Mouse (Mus musculus) B cell, adult 2 months (primary cell): ENCODE measurements around the gene Prr7.

Experiments
- DNase-seq, 2 experiments: peaks; one replicate each; pipeline ENCODE4 v3.0.0; 2022

Gene Prr7

GRCm38 (mm10) chr13:55449205-55449604 is 14.9 kb upstream of the Prr7 start:
- DNase-seq = no peak

DNA sequence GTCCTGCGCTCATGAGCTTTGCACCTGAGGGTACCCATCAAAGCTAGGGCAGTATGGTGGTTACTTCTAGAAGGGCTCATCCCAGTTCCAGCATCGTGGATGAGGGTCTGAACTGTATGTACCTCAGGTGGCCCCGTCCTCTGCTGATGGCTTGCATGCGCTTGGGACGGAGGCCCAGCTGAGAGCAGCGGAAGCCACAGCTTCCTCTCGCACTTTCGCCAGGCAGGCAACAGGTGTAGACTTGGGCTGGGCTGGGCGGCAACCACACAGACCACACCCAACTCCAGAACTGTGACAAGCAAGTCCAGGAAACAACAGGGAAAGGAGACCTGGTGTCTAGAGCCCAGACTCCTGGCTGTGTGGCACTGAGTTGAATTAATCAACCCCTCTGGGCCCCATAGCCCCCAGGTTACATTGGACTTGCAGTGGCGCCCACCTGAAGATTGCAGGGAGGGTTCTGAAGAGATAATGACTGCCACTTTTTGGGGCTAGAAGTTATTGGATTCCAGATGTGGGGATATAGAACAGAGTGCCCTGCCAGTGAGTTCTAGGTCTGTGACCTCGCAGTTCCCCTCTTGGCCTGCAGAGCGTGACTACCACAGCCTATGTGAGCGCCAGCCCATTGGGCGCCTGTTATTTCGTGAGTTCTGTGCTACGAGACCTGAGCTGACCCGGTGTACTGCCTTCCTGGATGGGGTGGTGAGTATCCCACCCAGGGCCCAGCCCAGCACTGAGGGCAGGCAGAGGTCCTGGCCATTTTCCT is 14.2 kb upstream of the Prr7 start:
- peak; percentile 67 to 71 for DNase-seq

GRCm38 (mm10) chr13:55450511-55450980 is 13.5 kb upstream of the Prr7 start:
- DNase-seq = no peak

- no peak for DNase-seq
These were observed 12.8 kb upstream of the Prr7 start for GRCm38 (mm10) chr13:55451296-55451695.

DNA sequence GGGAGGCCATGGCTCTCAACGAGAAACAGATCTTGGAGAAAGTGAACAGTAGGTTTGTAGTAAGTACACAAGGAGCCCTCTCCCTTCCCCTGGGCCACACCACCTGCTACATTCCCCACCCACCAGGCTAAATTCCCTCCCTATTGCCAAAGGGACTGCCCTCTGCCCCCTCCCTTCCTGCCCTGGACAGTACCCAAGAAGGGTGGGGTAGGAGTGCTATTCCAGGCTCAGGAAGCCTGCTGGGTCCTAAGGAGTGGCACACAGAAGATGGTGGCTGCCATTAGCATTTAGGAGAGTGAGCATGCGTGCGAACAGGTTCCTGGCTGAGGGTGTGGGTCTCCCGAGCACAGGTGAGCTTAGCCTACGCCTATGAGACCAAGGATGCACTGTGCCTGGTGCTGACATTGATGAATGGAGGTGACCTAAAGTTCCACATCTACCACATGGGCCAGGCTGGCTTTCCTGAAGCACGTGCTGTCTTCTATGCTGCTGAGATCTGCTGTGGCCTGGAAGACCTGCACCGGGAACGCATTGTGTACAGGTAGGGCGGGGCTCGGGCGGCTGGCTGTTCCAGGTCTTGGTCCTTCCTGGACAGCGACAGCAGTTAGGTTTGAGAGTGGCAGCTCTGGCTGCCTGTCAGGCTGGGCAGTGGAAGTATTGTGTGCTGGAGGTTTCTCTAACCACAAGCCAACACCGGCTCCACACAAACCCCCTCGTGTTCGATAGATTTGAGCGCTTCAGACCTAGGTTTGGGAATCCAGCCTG is 12.1 kb upstream of the Prr7 start:
- no peak for DNase-seq

DNA sequence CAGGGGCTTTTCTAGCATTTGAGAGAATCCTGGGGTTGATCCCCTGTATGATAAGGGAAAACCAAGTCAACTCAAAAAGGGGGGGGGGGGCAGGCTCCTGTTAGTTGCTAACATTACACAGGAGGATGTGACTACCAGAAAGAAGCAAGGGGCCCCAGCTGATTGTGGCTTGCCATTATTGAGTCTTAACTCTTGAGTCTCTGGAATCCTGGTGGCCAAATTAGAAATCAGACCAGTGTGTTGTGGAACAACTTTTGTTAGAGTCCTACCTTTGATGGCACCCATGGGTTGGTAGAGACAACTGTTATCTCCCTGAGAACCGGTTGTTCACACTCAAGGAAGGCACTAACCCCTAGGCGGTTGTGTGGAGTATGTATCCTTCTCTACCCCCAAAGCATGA is 1.1 kb upstream of the Prr7 start:
- no peak for DNase-seq

GRCm38 (mm10) chr13:55463399-55464026 is 554 bp upstream of the Prr7 start:
- DNase-seq = no peak

- no peak for DNase-seq
These were observed 1.1 kb downstream of the Prr7 start for GRCm38 (mm10) chr13:55465184-55465583.

DNA sequence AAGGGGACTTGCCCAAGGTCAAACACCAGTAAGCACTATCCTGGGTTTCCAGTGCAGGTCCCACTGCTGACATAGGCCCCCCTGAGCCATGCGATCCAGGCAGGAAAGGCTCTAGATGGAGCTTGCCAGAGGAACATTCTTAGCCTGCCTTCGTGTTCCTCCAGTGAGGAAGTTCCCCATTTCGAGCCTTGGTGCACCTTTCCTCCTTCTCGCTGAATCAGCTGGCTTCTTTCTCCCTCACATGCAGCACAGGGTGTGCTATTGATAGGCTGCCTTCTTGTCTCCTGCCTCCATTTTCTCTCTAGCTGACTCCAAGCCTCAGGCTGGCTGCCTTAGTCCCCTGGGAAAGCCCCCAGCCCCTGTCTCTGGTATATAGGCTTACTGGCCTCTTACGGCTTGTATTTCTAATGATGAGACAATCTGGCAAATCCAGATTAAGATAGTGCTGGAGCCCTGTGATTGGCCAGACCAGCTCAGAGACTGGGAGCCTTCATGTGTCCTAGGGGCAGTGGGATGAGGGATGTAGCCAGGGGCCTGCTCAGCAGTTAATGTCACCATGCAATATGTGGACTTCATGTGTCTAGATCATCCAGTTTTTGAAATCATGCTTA is 1.9 kb downstream of the Prr7 start:
- DNase-seq = no peak

GRCm38 (mm10) chr13:55468851-55469560 is 4.9 kb downstream of the Prr7 start:
- peak; percentile 42 to 51 for DNase-seq

GRCm38 (mm10) chr13:55470372-55470771 is 6.3 kb downstream of the Prr7 start:
- DNase-seq = no peak

GRCm38 (mm10) chr13:55471156-55471818 is 7.2 kb downstream of the Prr7 start:
- peak; percentile 94 to 96 for DNase-seq

GRCm38 (mm10) chr13:55471819-55472131 is 7.7 kb downstream of the Prr7 start:
- DNase-seq = no peak

- peak; percentile 64 to 67 for DNase-seq
These were observed 8.3 kb downstream of the Prr7 start for GRCm38 (mm10) chr13:55472132-55473022.

GRCm38 (mm10) chr13:55473076-55473831 is 9.2 kb downstream of the Prr7 start:
- DNase-seq = no peak

- no peak for DNase-seq
These were observed 9.9 kb downstream of the Prr7 start for GRCm38 (mm10) chr13:55473961-55474360.

DNA sequence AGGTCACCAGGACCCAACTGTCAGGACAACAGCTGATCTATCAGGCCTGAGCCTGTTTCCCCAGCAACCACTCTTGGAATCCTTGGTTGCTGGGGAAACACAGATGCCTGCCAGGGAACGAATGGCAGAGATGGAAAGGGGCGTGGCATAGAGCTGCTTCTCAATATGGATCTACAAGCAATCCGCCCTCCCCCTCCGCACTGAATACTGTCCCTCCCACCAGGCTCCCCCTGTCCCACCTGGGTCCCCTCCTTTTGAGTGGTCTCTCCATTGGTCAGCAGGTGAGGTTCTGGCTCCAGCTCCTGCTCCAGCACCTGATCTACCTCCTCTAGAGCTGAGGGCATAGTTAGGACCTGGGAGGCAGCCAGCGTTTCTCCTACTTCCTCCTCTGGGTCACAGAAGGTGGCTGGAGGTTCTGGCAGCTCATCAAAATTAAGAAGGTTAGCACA is 10.6 kb downstream of the Prr7 start:
- peak in 1 of 2 experiments; percentile 26 for DNase-seq

DNA sequence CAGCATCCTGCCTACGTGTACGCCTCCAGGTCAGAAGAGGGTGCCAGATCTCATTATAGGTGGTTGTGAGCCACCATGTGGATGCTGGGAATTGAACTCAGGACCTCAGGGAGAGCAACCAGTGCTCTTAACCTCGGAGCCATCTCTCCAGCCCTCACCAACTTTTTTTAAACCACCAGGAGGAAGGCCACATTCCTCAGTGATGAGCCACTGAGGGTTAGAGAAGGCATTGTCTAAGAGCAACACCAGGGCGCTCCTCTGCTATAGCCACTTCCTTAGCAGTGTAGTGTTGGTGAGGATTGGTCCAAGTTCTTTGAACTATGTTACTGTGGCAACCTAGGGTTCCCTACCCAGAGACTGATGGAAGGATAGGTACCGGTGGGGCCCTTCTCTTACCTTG is 11.7 kb downstream of the Prr7 start:
- DNase-seq = no peak

- DNase-seq = no peak
These were observed 12.2 kb downstream of the Prr7 start for GRCm38 (mm10) chr13:55476256-55476655.

GRCm38 (mm10) chr13:55477492-55477891 is 13.4 kb downstream of the Prr7 start:
- DNase-seq = no peak
